Mouse (Mus musculus) urinary bladder, postnatal 36 days (tissue): Measurements from ENCODE around the gene Afdn.
"Not testable (repeated sequence)": the region's sequence is repeated elsewhere in the genome, so short reads cannot be mapped to it uniquely, and the experiment has no call there.

Source experiments
- DNase-seq, 2 experiments: peaks; one replicate each; pipeline ENCODE4 v3.0.0; 2022; ENCODE audit warnings: low spot score in 2 of 2, mixed read lengths in 1 of 2

Gene Afdn

GRCm38 (mm10) chr17:13877460-13877859 is 117.1 kb downstream of the Afdn start:
- no peak for DNase-seq

- DNase-seq, result no peak
Measured at GRCm38 (mm10) chr17:13879731-13880130, 119.4 kb downstream of the Afdn start.

GRCm38 (mm10) chr17:13883540-13883939 is 123.2 kb downstream of the Afdn start:
- DNase-seq, result no peak

- no peak for DNase-seq
Measured at GRCm38 (mm10) chr17:13889818-13890434, 129.6 kb downstream of the Afdn start.

GRCm38 (mm10) chr17:13890932-13891331 is 130.6 kb downstream of the Afdn start:
- DNase-seq, result peak; percentile 45 to 55

- DNase-seq, result no peak
Measured at GRCm38 (mm10) chr17:13898838-13899237, 138.5 kb downstream of the Afdn start.

GRCm38 (mm10) chr17:13899241-13899640 is 138.9 kb downstream of the Afdn start:
- DNase-seq, result no peak

GRCm38 (mm10) chr17:13903793-13904192 is 143.5 kb downstream of the Afdn start:
- DNase-seq, result no peak

- DNase-seq, result no peak
Measured at GRCm38 (mm10) chr17:13907082-13907481, 146.7 kb downstream of the Afdn start.

- DNase-seq, result no peak
Measured at GRCm38 (mm10) chr17:13907681-13908080, 147.3 kb downstream of the Afdn start.

GRCm38 (mm10) chr17:13913951-13914350 is 153.6 kb downstream of the Afdn start:
- no peak for DNase-seq

GRCm38 (mm10) chr17:13914531-13914930 is 154.2 kb downstream of the Afdn start:
- DNase-seq, result no peak

- DNase-seq, result no peak
Measured at GRCm38 (mm10) chr17:13920771-13921170, 160.4 kb downstream of the Afdn start.

- no peak for DNase-seq
Measured at GRCm38 (mm10) chr17:13923418-13923817, 163.1 kb downstream of the Afdn start.

- no peak for DNase-seq
Measured at GRCm38 (mm10) chr17:13924588-13924987, 164.2 kb downstream of the Afdn start.

GRCm38 (mm10) chr17:13925931-13926330 is 165.6 kb downstream of the Afdn start:
- DNase-seq, result no peak

GRCm38 (mm10) chr17:13930421-13930820 is 170.1 kb downstream of the Afdn start:
- no peak for DNase-seq

GRCm38 (mm10) chr17:13935364-13935763 is 175.0 kb downstream of the Afdn start:
- DNase-seq, result not testable (repeated sequence)

GRCm38 (mm10) chr17:13937787-13938186 is 177.4 kb downstream of the Afdn start:
- no peak for DNase-seq

GRCm38 (mm10) chr17:13938652-13939051 is 178.3 kb downstream of the Afdn start:
- peak in 1 of 2 experiments; percentile 23 for DNase-seq

GRCm38 (mm10) chr17:13939231-13939630 is 178.9 kb downstream of the Afdn start:
- DNase-seq, result not testable (repeated sequence)

- no peak for DNase-seq
Measured at GRCm38 (mm10) chr17:13940487-13940886, 180.1 kb downstream of the Afdn start.

GRCm38 (mm10) chr17:13948073-13948472 is 187.7 kb downstream of the Afdn start, which contains the start of gene Gm7168:
Gene Gm7168, plus strand, starts transcription at chr17:13948373.
- DNase-seq, result not testable (repeated sequence)

- not testable (repeated sequence) for DNase-seq
Measured at GRCm38 (mm10) chr17:13951570-13951969, 191.2 kb downstream of the Afdn start.
